Mouse (Mus musculus) T-helper 1 cell (primary cell): ENCODE measurements at regions not wholly inside any gene's neighbourhood (a gene's known extent, or its start where the extent isn't known, plus 50 kb on each side); places are given as distances from the start of the nearest gene placed in this dataset.

Experiments
- in situ Hi-C: fragments of 300-600 bp; cut with MboI, MseI; formaldehyde crosslinking; loops from one replicate; pipeline ENCODE4 v1.15.1; 2025; ENCODE audit warnings: high pct_unique_total_duplicates

DNA sequence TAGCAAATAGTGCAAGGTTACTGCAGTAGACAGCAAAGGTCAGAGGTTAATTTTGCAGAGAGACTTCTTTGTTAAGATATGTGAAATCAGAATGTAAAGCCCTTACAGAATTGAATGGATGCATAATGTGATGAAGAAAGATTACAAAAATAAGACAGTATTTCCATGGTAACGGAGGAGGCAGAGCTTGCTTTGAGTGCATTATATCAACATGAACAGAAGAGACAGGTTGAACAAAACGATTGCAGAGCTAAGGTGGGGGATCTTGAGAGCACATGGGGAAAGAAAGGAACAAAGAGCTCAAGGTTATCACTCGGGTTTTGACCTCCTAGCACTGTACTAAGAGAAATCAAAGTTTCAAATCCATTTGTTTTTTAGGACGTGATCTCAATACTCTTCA is 106.2 kb upstream of the Rap2b start:
- in situ Hi-C loops = loop anchor here (5.0 to 10.0 kb wide), 2 partner anchors 92 to 580 kb away; no protein-coding TSS in a partner anchor

DNA sequence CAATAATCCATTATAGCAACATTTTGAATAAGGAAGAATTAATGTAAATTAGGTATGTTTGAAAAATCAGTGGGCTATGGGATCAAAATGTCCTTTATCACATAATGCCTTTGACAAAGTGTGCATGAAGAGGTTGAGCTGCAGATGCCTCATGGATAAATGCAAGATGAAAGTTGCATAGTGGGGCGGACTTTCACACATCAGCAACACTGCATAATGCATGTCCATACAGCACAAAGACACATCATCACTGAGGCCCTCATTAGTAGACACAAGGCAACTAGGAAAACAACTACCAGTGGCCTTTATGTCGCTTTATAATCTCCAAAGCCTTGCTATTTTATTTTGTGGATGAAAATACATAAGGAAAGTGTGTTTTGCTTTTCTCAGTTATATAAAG is 105.8 kb upstream of the Rap2b start:
- in situ Hi-C loops = loop anchor here (5.0 to 10.0 kb wide), 2 partner anchors 92 to 579 kb away; no protein-coding TSS in a partner anchor

DNA sequence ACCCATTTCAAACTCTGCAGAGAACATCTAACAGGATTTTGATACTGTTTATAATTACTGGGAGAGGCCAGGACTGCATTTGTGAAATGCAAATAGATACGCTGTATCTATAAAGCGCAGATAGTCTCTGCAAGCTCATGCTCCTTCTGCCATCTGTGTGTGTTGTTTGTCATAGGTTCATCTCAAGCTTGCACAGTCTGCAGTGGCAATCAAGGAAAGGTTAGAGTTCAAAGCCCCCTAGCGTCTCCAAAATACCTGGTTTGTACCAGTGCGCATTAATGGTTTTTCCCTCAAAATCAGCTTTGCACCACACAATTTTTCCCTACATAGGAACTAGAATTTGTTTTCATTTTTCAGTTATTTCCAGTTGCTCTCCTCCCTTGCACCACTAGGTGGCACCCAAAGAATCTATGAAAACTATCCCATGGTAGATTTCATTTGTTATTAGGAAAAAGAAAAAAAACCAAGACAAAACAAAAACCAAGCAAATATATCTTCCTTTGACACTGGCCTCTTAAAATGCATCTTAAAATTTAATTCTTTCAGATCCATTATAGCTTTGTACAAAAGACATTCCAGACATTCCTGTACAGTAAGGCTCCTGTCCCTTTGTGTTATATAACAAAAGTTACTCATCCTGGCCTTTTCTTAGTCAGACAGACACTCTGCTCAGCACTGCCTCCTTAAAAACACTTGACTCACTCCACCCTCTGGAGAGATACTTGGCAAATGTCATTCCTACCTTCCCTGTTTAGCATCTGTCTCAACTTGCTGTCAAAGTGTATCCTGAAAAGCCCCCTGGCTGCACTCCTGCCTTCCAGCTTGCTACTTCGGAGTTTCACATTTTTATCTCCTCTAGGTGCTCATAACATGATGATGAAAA is 92.7 kb upstream of the Rap2b start:
- in situ Hi-C loops = no loop called here

DNA sequence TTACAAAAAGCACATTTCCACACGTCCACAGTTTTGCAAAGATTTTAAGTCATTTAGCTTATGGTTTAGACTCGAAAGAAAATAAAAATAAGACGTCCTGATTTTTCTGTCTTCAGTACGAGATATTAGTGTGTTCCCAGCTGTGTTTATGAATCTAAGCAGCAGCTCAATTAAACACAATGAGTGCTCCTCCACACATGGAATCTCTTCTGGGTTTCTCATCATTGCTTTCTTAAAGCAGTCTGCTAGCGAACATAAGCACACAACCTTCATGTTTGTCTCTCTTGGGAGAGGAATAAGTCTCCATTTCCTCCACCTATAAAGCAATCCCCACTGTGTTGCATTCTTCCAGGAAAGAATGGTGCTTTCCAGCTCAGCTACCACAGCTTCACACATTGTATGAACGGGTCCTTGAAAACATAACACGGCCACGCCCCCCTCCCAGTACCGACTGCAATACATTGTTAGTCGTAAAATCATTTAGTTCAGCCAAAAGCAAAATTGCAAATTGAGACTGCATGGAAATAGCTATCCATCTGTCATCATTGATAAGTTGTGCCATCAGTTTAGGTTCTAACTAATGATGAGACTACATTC is 75.4 kb upstream of the Rap2b start:
- in situ Hi-C loops = no loop called here

GRCm38 (mm10) chr3:61288195-61288594 is 73.2 kb upstream of the Rap2b start:
- in situ Hi-C loops = no loop called here

DNA sequence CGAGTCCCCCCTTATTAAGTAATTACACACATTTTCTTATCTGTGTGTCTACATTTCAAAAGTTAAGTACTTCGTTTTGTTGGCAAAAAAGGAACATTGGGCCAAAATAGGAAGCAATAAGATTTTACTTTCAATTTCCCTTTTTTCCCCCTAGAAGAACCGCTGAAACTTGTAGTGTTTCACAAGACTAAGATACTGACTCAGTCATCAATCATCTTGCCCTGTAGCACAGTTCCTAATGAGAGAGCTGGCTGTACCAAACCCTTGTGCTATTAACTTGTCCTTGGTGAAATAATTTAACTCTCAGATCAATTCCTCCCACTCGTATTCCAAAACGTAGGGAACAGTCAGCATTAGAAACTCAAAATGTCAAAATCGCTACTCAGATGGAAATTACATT is 66.6 kb upstream of the Rap2b start:
- in situ Hi-C loops = no loop called here

- in situ Hi-C loops = no loop called here
Measured at GRCm38 (mm10) chr3:61297290-61297689, 64.1 kb upstream of the Rap2b start.

- in situ Hi-C loops = no loop called here
Measured at GRCm38 (mm10) chr3:61302214-61302613, 59.2 kb upstream of the Rap2b start.

GRCm38 (mm10) chr3:61303485-61303884 is 58.0 kb upstream of the Rap2b start:
- in situ Hi-C loops = no loop called here

- in situ Hi-C loops = no loop called here
Measured at GRCm38 (mm10) chr3:61306306-61306705, 55.1 kb upstream of the Rap2b start.

- in situ Hi-C loops = no loop called here
Measured at GRCm38 (mm10) chr3:61308764-61309163, 52.7 kb upstream of the Rap2b start.

DNA sequence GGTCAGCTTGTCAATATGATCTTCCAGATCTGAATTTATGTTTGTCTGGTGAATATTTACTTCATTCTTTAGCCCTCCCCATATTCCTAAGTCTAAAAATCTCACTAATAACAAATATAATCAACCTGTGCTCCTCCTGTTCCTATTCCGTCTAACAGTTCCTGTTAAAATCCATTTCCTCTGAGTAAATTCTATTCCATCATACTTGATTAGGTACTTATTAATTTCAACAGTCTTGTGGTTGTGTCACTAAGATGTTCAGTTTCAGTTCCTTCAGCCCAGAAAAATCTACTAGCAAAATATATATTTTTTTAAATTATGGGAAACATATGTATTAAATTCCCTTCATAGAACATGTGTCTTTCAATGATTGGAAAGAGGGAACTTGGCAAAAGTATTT is 52.2 kb upstream of the Rap2b start:
- in situ Hi-C loops = no loop called here
